Mouse (Mus musculus) heart, postnatal 0 days (tissue): ENCODE measurements around the gene Mrpl4.

Source experiments
- CTCF ChIP-seq: IDR thresholded peaks from 2 replicates; pipeline ENCODE4 v1.5.1; 2016; ENCODE audit warnings: antibody characterized with exemption, control low read depth, low read depth
- EP300 ChIP-seq: IDR thresholded peaks from 2 replicates; pipeline ENCODE4 v1.6.1; 2016; ENCODE audit warnings: antibody characterized with exemption, low read depth

- TF ChIP-seq CTCF = no peak
- no peak for TF ChIP-seq EP300
Observed at GRCm38 (mm10) chr9:21035586-21035985, 33.0 kb downstream of the Mrpl4 start.
